Mouse (Mus musculus) bone marrow, adult 2 months (tissue): ENCODE results near the gene Cnga4. TPM values are rescaled to one million over a fixed set of nuclear protein-coding genes. Genes with fewer than 3 reads are reported as not detected.

Experiments used
- H3K27ac ChIP-seq: fragments of 200-500 bp; 2 replicates; pipeline ENCODE4 v1.5.1; 2012; ENCODE audit warnings: low read depth, mild to moderate bottlenecking, control low read depth, inconsistent platforms, low read length; ENCODE audit not compliant: control insufficient read depth, poor library complexity, insufficient read depth
- H3K4me1 ChIP-seq: fragments of 200-500 bp; 2 replicates; pipeline ENCODE4 v1.6.1; 2011; ENCODE audit warnings: low read length; ENCODE audit not compliant: control insufficient read depth, insufficient read depth
- H3K4me3 ChIP-seq: fragments of 200-500 bp; replicated peaks from 2 replicates; pipeline ENCODE3; 2011; ENCODE audit warnings: mild to moderate bottlenecking, low read depth, low read length, control low read depth; ENCODE audit not compliant: control insufficient read depth
- CTCF ChIP-seq: fragments of 200-500 bp; IDR thresholded peaks from 2 replicates; pipeline ENCODE4 v1.5.1; 2011; ENCODE audit warnings: low read length, control low read depth; ENCODE audit not compliant: control insufficient read depth, insufficient read depth
- POLR2A ChIP-seq: fragments of 200-500 bp; IDR thresholded peaks from 2 replicates; pipeline ENCODE4 v1.6.1; 2011; ENCODE audit warnings: low read depth, mild to moderate bottlenecking, control low read depth, low read length, borderline replicate concordance; ENCODE audit not compliant: control insufficient read depth
- WGBS: fragments of 180-500 bp; shearing (Covaris S2); methylation state at CpG from one replicate; pipeline ENCODE4 v1.1.7; 2018; 5-methylcytosine and 5-hydroxymethylcytosine counted together
- polyA plus RNA-seq: library from polyadenylated mRNA; stranded (reverse); fragments of >200 nt; gene quantifications from 2 replicates; pipeline ENCODE4 v1.2.4, GENCODE M21; 2011; ENCODE audit warnings: low replicate concordance; ENCODE audit not compliant: missing spikeins, insufficient read depth, insufficient read length

The Cnga4 gene
- polyA plus RNA-seq, 1 experiment = 0.60 TPM

DNA sequence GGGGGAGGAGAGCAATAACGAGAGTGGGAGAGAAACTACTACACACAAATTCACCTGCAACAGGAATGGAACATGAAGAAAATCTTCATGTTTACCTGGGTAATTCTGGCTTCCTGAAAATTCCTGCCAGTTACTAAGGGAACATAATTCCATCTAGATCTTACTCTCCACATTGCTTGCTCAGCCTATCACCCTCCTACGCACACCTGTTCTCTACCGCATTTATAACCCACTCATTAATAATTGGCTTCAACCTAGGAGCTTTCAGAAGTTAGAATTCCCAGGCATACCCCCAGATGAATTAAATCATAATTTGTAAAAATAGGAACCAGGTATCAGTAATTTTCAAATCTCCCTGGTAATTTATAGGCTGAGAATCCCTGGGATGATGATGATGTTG, 30.4 kb upstream of the Cnga4 start:
- 78% methylated on average over 3 of the region's 3 CpGs for WGBS
- TF ChIP-seq POLR2A = no peak
- Histone ChIP-seq H3K4me3 (no peak overlapping the region), H3K27ac (no peak overlapping the region), H3K4me1 (peaks cover 3% of the 10 kb centered on the region)

DNA sequence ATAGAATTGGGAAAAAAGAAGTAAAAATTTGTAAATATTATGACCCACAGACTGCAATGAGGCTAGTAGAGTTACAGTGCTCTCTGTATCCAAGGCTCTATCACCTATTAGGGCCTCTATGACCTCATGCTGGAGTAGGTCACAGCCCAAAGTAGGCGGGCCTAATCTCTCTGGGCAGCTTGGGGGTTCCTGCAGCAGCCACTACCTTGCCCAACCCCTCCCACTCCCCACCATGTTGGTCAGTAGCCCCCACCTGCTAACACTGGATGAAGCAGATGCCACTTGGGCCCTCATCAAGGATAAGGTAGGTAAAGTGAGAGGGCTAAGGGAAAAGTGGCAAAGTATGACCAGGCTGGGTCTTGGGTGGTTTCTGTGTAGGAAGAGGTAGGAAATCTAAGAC, 29.5 kb upstream of the Cnga4 start, which contains the start of gene Gm5901:
Gm5901 (plus strand) TSS at position 173 of the 400 bp plus-strand sequence.
- Histone ChIP-seq H3K4me3 (no peak within 1 kb of the TSS), H3K4me1 (peaks cover 3% of the 10 kb centered on the region), H3K27ac (no peak within 1 kb of the TSS)
- 54% methylated on average over 1 of the region's 1 CpGs for WGBS
- no peak for TF ChIP-seq CTCF
- TF ChIP-seq POLR2A = no peak

DNA sequence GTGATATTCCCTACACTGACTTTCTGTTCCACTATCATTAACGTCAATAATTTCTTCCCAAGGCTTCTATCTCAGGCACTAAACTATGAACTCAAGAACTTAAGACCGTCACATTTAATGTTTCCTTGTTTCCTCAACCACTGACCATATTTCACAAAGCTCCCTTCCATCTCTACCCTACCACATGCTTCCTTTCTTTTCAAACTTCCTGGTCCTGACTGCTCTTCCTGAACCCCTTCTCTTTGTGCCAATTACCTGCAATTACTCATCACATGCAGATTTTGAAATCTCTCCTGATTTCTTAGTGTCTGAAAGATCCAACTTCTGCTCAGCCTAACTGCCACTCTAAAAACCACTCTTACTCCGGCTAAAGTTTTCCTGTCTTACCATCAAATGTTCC, 24.0 kb upstream of the Cnga4 start:
- Histone ChIP-seq H3K4me1 (peaks cover 1% of the 10 kb centered on the region), H3K4me3 (no peak overlapping the region), H3K27ac (no peak overlapping the region)
- WGBS = 44% methylated on average over 3 of the region's 3 CpGs
- TF ChIP-seq POLR2A (no peak), CTCF (no peak)

DNA sequence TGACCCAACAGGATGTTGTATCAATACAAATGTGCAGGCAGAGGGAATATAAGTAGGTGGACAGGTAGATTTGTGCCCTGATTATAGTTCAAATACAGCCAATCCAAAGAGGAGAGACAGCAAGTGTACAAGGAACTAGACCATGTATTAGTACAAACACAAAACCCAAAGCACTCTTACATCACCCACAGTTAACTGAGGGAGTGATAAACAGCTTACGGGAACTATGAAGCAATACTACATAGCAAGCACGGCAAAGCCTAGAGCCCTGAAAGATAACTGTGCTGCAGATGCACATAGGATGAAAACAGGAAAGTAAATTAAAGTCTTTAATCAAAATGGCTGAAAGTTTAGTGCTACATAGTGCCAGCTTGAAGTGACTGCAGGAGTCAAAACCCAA, 16.7 kb upstream of the Cnga4 start:
- no peak overlapping the region for H3K27ac ChIP-seq
- TF ChIP-seq POLR2A (no peak), CTCF (no peak)
- WGBS = 46% methylated on average over 2 of the region's 2 CpGs
- H3K4me1 ChIP-seq = peaks cover 6% of the 10 kb centered on the region; the same call in 1 of the 2 replicates
- no peak overlapping the region for H3K4me3 ChIP-seq

DNA sequence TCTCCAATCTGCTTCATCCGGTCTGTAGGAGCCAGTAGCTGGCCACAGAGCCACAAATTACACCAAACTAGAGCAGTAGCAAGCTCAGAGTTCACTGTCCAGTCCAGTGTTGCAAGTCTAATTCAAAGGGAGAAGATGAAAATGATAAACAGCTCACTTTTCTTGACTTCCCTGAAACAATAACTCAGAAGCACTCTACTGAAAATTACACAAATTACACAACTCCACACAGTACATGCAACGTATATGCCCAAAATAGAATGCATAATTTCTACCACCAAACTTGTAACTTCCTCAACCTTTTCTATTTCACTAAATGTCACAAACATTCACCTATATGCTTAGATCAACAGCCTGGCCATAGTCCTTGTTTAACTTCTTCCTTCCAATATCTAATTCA, 14.1 kb upstream of the Cnga4 start:
- peaks cover 6% of the 10 kb centered on the region; the same call in 1 of the 2 replicates for H3K4me1 ChIP-seq

DNA sequence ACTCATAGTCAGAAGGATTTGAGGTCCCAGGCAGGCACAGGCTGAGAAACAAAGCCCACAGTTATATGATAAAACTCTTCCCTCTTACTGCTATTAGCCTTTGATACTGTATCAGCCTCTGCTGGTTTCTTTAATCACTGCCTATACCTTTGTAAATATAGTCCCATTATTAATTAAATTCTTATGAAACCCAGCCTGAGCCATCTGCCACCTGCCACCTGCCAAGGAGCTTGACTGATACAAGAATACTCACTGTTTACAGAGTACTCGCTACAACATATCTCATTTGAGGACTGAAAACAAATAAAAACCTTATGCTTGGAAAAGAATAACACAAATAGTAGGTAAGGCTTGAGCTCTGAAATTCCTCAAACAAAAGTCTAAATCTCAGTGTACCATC, 9.8 kb upstream of the Cnga4 start:
- no peak for TF ChIP-seq POLR2A
- no peak for TF ChIP-seq CTCF
- Histone ChIP-seq H3K4me1 (peaks cover 1% of the 10 kb centered on the region; the same call in 1 of the 2 replicates), H3K4me3 (no peak overlapping the region), H3K27ac (no peak overlapping the region)
- 93% methylated on average over 1 of the region's 1 CpGs for WGBS

More for the DNA sequence above, 14.1 kb upstream of the Cnga4 start:
- no peak overlapping the region for H3K4me3 ChIP-seq
- 36% methylated on average over 2 of the region's 2 CpGs for WGBS
- H3K27ac ChIP-seq = peak overlapping the region; percentile 72
- TF ChIP-seq CTCF (no peak), POLR2A (no peak)

DNA sequence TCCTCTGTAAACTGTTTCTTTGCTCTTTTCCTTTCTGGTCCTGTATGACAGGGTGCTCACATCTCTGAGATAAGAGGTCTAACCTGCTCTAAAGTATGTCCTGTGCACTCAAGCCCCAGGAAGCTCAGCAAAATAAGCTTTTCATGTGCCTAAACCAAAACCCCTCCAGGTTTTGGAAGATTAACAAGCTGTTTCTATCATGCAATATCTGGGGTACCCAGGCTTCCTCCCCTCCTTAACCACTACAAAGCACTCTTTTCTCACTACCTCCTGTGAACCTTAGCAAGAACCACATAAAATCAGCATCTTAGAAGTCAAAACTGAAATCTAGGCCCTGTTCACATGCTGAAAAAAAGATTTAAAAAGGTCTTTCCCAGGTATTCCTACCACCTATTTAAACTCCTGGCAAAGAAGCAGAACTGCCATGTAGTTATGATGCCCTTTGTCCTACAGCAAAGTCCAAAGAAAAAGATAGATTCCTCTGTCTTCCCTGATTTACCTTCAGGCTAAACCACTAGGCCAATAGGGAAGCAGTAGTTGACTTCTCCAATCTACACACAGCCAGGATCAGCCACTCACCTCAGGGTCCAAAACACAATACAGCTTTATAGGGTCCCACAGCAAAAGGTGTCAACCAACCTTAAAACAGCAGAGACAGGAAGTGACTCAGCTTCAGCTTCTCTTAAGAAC, 9.1 kb upstream of the Cnga4 start:
- no peaks in the 10 kb centered on the region; the same call in 1 of the 2 replicates for H3K4me1 ChIP-seq
- TF ChIP-seq POLR2A (no peak), CTCF (no peak)
- H3K4me3 ChIP-seq = no peak overlapping the region
- H3K27ac ChIP-seq = no peak overlapping the region

DNA sequence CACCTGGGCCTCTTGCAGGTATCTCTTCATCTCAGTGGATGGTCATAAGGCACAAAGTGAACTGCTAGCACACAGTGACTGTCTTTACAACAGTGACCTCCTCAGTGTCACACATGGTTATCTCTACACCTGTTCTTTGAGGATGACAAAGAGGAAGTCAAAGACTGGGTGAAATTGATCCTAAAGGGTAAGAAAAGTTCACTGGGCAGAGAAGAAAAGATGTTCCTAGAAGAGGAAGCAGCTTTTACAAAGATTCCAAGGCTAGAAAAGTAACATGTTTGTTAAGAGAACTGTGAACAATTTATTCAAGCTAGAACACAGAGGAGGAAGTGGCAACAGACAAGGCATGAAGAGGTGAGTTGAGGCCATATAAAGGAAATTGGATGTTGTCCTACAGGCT, 8.2 kb upstream of the Cnga4 start:
- TF ChIP-seq POLR2A (no peak), CTCF (no peak)
- H3K4me1 ChIP-seq = no peaks in the 10 kb centered on the region; the same call in 1 of the 2 replicates
- H3K4me3 ChIP-seq = no peak overlapping the region
- H3K27ac ChIP-seq = no peak overlapping the region; the same call in 1 of the 2 replicates

DNA sequence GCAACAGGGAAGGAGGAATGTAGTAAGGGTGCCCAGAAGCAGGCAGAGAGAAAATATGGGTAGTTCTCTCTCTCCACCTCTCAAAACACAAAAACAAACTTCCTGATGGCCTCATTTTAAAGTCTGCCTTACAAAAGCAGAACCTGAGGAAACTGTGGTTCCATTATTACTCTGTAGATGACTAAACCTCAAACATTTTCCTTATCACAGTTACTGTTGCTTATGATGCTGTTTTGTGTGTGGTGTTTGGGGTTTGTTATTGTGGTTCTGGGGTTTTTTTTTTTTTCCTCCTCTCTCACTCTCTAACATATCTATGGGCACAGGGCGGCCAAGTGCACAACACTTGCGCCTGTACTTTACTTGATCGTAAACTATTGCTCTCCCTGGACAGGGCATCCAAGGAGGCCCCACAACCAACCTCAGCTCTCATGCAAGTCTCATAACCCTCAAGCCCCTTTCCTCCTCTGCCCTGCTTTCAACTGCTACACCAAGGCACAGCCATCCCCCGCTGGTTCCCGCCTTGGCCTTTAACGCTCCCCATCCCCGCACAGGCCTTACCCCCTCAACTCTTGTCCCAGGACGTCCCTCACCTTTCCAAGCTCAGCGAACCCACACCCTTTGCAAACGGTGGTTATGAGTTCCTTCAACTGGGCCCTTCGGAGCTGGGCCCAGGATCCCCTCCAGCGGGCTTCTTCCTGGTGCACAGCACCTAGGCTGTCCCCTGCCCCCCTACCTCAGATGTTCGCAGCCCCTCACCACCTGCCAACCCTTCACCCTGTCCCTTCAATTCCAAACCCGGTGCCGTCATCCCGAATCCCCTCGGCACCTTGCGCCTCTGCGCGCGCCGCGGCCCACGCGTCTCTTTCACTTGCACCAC, 5.1 kb upstream of the Cnga4 start:
- under 1% methylated on average over 25 of the region's 25 CpGs for WGBS
- Histone ChIP-seq H3K4me3 (peak overlapping the region; percentile 84), H3K27ac (peak overlapping the region; percentile 92), H3K4me1 (no peaks in the 10 kb centered on the region; the same call in 1 of the 2 replicates)
- TF ChIP-seq CTCF = no peak; the same call in 1 of the 2 replicates
